Mouse (Mus musculus): ENCODE measurements around the gene P3h3. TPM values are rescaled to one million over a fixed set of nuclear protein-coding genes. Genes with fewer than 3 reads are reported as not detected.

The P3h3 gene
- polyA plus RNA-seq, 1 experiment = 2.7 TPM

DNA sequence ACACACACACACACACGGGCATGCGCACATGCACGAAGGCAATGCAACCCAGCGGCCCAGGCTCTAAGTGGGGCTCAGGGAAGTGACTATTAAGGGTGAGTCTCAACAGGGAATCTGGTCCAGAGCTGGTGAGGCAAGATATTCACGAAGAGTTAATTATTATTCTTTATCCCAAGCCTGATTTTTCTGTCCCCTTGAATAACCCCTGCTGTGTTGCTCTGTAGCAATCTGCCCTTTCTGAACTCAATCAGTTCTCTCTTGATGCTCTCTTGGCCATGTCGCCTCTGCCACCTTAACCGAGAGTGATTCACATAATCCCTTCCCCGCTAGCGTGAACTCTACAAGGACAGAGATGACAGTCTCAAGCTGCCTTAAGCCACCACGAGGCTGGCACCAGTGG, 25.8 kb upstream of the P3h3 start:
- Histone ChIP-seq H3K4me1 (ENCODE audit: control insufficient read depth, insufficient read depth, low read length) (no peaks in the 10 kb centered on the region), H3K4me3 (replicated peaks; ENCODE audit: control insufficient read depth, low read depth, low read length) (no peak overlapping the region), H3K27ac (ENCODE audit: control insufficient read depth, insufficient read depth, low read depth, low read length, poor library complexity) (no peak overlapping the region)
- 82% methylated on average over 10 of the region's 10 CpGs for WGBS
- no peak for TF ChIP-seq POLR2A (IDR thresholded peaks at IDR 0.05; ENCODE audit: borderline replicate concordance, control insufficient read depth, low read depth, low read length)
- TF ChIP-seq CTCF (IDR thresholded peaks at IDR 0.05; ENCODE audit: control insufficient read depth, insufficient read depth, low read length) = no peak

GRCm38 (mm10) chr6:124881821-124882220, 24.3 kb upstream of the P3h3 start:
- no peak for TF ChIP-seq POLR2A (IDR thresholded peaks at IDR 0.05; ENCODE audit: borderline replicate concordance, control insufficient read depth, low read depth, low read length)
- no peak for TF ChIP-seq CTCF (IDR thresholded peaks at IDR 0.05; ENCODE audit: control insufficient read depth, insufficient read depth, low read length)
- WGBS = 85% methylated on average over 9 of the region's 9 CpGs

DNA sequence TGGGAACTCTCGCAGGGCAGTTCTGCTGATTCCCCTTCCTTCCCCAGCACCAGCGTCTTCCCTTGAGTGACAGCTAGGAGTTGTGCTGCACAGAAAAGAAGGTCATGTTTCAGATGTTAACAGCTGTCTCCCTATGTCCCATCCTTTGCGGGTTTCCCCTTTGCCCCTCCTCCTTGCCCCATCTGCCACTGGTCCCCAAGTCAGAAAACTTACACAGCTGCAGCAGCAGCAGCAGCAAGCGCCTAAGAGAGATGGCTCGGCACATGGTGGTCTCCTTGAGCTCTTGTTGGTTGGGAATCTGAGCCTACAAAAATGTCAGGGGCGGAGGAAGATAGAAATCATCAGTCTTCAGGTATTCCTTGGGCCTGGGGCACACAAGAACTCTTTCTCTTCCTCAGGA, 21.8 kb upstream of the P3h3 start:
- Histone ChIP-seq H3K4me3 (replicated peaks; ENCODE audit: control insufficient read depth, low read depth, low read length) (no peak overlapping the region), H3K4me1 (ENCODE audit: control insufficient read depth, insufficient read depth, low read length) (no peaks in the 10 kb centered on the region), H3K27ac (ENCODE audit: control insufficient read depth, insufficient read depth, low read depth, low read length, poor library complexity) (no peak overlapping the region)
- TF ChIP-seq POLR2A (IDR thresholded peaks at IDR 0.05; ENCODE audit: borderline replicate concordance, control insufficient read depth, low read depth, low read length) (no peak), CTCF (IDR thresholded peaks at IDR 0.05; ENCODE audit: control insufficient read depth, insufficient read depth, low read length) (no peak)
- WGBS = 66% methylated on average over 6 of the region's 6 CpGs

More at GRCm38 (mm10) chr6:124881821-124882220, 24.3 kb upstream of the P3h3 start:
- peak overlapping the region; percentile 22; the same call in 1 of the 2 replicates for H3K27ac ChIP-seq (ENCODE audit: control insufficient read depth, insufficient read depth, low read depth, low read length, poor library complexity)
- no peaks in the 10 kb centered on the region for H3K4me1 ChIP-seq (ENCODE audit: control insufficient read depth, insufficient read depth, low read length)
- H3K4me3 ChIP-seq (replicated peaks; ENCODE audit: control insufficient read depth, low read depth, low read length) = no peak overlapping the region

DNA sequence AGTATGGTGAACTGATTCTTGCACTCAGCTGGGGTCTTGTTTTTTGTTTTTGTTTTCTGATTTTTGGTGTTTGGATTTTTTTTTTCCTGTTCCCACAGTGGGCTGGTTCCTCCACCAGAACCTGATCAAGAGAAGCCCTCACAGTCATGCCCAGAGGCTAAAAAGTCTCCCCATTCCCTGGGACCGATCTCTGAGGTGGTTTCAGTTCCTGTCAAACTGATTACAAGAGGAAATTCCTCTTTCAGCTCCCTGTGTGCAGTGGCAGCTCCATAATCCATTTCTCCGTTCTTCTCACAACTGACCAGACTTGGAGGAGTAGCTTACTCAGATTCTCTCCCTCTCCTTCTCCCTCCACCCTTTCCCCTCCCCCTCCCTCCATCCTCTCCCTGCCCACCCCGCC, 16.8 kb upstream of the P3h3 start:
- Histone ChIP-seq H3K4me1 (ENCODE audit: control insufficient read depth, insufficient read depth, low read length) (no peaks in the 10 kb centered on the region), H3K4me3 (replicated peaks; ENCODE audit: control insufficient read depth, low read depth, low read length) (no peak overlapping the region), H3K27ac (ENCODE audit: control insufficient read depth, insufficient read depth, low read depth, low read length, poor library complexity) (no peak overlapping the region)
- TF ChIP-seq POLR2A (IDR thresholded peaks at IDR 0.05; ENCODE audit: borderline replicate concordance, control insufficient read depth, low read depth, low read length) (no peak), CTCF (IDR thresholded peaks at IDR 0.05; ENCODE audit: control insufficient read depth, insufficient read depth, low read length) (no peak)
- 23% methylated on average over 3 of the region's 3 CpGs for WGBS

DNA sequence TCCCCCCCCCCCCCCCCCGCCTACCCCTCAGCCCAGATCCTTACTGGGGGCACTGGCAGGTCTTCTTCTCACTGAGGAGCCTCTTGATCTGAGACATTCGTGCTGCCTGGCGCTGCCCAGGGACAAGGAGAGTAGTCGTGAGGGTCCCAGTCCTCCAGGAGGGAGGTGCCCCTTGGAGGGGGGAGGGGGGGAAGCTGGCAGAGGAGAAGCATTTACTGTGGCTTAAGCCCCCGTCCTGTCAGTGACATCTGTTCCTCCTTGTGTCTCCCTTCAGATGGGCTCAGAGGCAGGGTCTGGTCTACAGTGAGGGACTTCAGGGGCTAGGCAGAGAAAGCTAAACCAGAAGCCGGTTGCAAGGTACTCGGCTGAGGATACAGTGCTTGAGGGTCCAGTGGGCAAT, 9.0 kb upstream of the P3h3 start:
- Histone ChIP-seq H3K4me1 (ENCODE audit: control insufficient read depth, insufficient read depth, low read length) (no peaks in the 10 kb centered on the region; the same call in 1 of the 2 replicates), H3K27ac (ENCODE audit: control insufficient read depth, insufficient read depth, low read depth, low read length, poor library complexity) (no peak overlapping the region), H3K4me3 (replicated peaks; ENCODE audit: control insufficient read depth, low read depth, low read length) (no peak overlapping the region)
- no peak for TF ChIP-seq CTCF (IDR thresholded peaks at IDR 0.05; ENCODE audit: control insufficient read depth, insufficient read depth, low read length)
- TF ChIP-seq POLR2A (IDR thresholded peaks at IDR 0.05; ENCODE audit: borderline replicate concordance, control insufficient read depth, low read depth, low read length) = no peak
- 78% methylated on average over 7 of the region's 7 CpGs for WGBS

DNA sequence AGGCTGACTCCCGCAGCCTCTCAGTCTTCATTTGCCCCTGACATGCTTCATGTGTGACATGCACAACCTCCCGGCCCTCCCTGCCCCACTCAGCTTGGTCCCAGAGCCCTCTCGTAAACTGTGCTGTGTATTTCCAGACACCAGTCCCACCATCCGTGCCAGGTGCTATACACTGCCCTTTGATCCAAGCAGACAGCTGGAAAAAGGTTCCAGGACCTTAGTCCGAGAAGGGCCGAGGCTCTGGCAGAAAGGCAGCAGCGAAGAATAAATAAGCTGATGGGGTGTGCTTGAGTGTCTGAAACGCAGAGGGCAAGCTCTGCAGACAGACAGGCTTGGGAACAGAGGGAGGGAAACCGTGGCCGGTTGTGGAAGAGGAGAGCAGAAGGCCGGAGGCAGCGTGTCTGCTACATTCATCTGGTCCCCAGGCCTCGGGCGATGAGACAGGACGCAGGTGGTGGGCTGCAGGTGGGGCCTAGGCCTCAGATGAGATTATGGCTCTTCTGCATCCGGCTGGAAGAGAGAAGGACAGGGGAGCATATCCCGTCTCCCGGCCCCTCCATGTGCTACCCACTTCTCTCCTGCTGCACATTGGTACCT, 8.3 kb upstream of the P3h3 start:
- Histone ChIP-seq H3K27ac (ENCODE audit: control insufficient read depth, insufficient read depth, low read depth, low read length, poor library complexity) (no peak overlapping the region), H3K4me3 (replicated peaks; ENCODE audit: control insufficient read depth, low read depth, low read length) (no peak overlapping the region), H3K4me1 (ENCODE audit: control insufficient read depth, insufficient read depth, low read length) (no peaks in the 10 kb centered on the region; the same call in 1 of the 2 replicates)
- whole genome bisulfite sequencing = 85% methylated on average over 18 of the region's 18 CpGs
- TF ChIP-seq POLR2A (IDR thresholded peaks at IDR 0.05; ENCODE audit: borderline replicate concordance, control insufficient read depth, low read depth, low read length) = no peak
- TF ChIP-seq CTCF (IDR thresholded peaks at IDR 0.05; ENCODE audit: control insufficient read depth, insufficient read depth, low read length) = no peak

GRCm38 (mm10) chr6:124863658-124864298, 6.2 kb upstream of the P3h3 start, which contains the start of gene Gpr162:
Gene Gpr162, minus strand, starts transcription at chr6:124863983.
- WGBS = 2% methylated on average over 43 of the region's 43 CpGs
- Histone ChIP-seq H3K4me3 (replicated peaks; ENCODE audit: control insufficient read depth, low read depth, low read length) (no peak within 1 kb of the TSS), H3K27ac (ENCODE audit: control insufficient read depth, insufficient read depth, low read depth, low read length, poor library complexity) (no peak within 1 kb of the TSS), H3K4me1 (ENCODE audit: control insufficient read depth, insufficient read depth, low read length) (no peaks in the 10 kb centered on the region; the same call in 1 of the 2 replicates)
- TF ChIP-seq POLR2A (IDR thresholded peaks at IDR 0.05; ENCODE audit: borderline replicate concordance, control insufficient read depth, low read depth, low read length) = no peak
- TF ChIP-seq CTCF (IDR thresholded peaks at IDR 0.05; ENCODE audit: control insufficient read depth, insufficient read depth, low read length) = no peak

DNA sequence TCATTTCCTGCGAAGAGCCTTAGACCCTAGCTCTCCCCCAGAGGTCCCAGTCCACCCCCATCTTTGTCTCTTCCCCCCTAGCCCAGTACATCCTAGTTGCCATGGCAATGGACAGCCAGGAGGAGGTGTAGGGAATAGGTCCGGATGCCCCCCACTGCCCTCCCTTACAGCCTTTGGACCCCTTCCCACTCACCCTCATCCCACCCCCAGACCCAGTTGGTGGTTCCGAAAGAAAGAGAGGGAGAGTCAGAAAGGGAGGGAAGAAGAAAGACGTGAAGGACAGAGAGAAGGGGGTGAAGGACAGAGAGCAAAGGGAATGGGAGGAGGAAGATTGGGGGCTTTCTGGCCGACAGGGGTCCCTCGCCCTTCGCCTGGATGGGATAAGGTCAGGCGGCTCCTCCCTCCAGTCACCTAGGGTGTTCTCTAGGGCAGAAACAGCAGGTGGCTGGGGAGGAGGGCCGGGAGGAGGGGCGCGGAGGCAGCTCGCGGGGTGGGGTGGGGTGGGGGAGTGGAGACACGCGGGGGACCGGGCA, 5.6 kb upstream of the P3h3 start:
- Histone ChIP-seq H3K27ac (ENCODE audit: control insufficient read depth, insufficient read depth, low read depth, low read length, poor library complexity) (no peak overlapping the region), H3K4me3 (replicated peaks; ENCODE audit: control insufficient read depth, low read depth, low read length) (no peak overlapping the region), H3K4me1 (ENCODE audit: control insufficient read depth, insufficient read depth, low read length) (no peaks in the 10 kb centered on the region; the same call in 1 of the 2 replicates)
- no peak for TF ChIP-seq CTCF (IDR thresholded peaks at IDR 0.05; ENCODE audit: control insufficient read depth, insufficient read depth, low read length)
- TF ChIP-seq POLR2A (IDR thresholded peaks at IDR 0.05; ENCODE audit: borderline replicate concordance, control insufficient read depth, low read depth, low read length) = no peak
- WGBS = 2% methylated on average over 16 of the region's 16 CpGs
